Mouse (Mus musculus) kidney, adult 9 months (tissue): Measurements from ENCODE around the gene Srcin1.
A peak's percentile ranks its signal among the peaks of the same experiment; 100 is the strongest.

ENCODE experiments used
- DNase-seq: peaks from one replicate; pipeline ENCODE4 v3.0.0; 2022

Srcin1 gene

DNA sequence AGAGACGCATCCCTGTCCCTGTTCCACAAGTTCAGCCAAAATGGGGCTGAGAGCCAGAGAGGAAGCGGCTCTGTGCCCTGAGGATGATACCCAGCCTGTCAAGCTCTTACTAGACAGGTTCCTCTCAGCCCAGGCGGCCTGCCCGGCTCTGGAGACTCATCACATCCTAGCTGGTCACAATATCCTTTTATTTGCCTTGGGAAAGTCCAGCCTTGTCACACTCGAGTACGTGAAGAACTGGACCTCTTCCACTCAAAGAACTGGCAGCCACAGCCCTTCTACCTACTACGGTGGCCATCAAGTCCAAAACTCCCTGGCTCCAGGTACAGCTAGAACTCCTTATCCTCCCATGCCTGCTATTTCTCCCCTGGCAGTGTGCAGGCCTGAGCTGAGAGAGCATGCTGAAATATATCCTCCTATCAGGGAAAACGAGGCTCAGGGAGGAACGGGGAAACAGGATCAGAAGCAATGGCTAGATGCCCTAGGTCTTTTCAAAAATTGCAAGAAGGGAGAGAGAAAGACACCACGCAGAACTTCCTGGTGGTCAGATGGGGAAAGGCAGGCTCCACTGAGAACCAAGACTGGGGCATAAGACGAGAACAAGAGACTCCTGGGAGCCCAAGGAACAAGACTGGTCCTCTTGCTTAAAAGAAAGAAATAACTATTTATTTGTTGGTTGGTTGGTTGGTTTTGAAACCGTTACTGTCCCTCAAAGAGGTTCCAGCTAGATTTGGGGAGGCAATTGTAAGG, 27.9 kb downstream of the Srcin1 start:
- DNase-seq = no peak

DNA sequence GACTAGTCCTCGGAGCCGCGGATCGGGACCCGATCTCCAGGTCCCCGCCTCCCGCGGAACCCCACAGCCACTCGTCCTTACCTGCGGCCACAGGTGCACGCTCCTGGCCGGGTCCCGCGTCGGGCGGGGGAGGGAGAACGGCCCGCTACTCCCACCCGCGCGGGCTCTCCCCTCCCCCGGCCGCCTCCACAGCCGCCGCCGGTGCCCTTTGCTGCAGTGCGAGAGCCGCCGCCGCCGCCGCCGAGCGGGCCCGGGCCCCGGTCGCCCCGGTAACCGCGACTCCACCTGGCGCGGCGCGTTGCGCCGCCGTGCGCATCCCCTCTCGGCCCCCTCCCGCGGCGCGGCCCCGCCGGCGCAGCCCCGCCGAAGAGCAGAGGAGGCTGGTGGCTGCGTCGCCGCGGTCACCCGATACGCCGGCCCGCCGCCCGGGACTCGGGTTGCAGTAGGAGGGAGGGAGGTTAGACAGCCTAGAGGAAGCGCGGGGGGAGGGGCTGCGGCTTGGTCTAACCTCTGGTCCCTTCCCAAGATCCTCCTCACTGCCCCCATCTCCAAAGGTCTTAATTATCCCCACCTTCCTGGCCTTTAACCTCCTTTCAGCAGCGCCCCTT, 29.1 kb downstream of the Srcin1 start:
- peak; percentile 73 for DNase-seq

DNA sequence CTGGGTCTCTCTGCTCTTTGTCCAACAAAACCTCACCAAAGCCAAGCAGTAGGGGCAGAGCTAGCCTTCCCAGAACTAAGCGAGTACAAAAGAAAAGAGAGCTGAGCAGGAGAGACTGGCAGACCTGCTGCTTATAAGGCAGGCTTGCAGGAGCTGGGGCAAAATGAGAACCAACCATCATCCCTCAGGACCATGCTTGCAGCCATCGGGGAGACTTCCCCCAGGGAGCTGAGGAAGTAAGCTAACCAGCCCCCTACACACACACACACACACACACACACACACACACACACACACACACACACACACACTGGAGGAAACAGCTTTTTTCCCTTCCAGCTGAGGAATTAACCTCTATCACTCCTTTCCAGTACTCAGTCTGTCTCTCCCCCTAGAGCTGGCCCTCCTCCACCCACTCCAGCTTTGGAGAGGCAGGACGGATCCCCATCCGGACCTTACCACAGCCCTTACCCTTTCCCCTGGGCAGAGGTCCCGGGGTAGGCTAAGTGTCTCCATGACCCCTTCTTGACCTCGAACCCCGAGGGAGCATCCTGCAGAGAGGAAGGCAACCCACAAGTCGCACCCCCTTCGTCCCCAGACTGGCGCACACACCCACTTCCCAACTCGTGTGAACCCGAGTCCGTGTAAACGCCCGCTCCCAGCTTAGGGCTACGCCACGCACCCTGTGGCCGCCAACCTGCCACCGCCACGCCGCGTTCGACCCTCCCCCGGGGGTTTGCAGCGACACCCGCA, 30.0 kb downstream of the Srcin1 start:
- DNase-seq = no peak

- no peak for DNase-seq
These were observed 32.1 kb downstream of the Srcin1 start for GRCm38 (mm10) chr11:97543883-97544282.

DNA sequence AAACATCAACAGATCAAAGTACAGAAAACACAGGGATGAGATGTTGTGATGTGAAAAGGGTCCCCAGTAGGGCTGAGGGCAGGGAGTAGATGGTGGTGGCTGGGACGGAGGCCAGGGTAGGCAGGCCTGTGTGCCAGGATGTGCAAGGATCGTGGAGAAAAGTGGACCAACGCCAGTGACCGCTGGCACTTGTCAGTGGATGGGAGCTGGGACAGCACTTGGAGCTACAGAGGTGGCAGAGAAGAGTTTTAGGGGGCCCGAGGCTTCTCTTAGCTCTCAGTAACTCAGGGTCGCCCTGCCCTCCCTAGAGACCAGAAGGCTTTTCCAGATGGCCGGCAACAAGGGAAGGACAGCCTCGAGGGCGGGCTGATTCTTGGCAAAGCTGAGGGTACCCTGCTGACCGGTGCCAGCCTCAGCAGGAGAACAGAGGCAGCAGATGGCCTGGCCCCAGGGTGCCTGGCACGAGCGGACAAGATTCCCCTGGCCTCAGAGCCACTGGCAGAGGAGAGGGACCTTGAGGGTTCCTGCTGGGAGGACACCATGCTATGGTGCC, 32.7 kb downstream of the Srcin1 start:
- DNase-seq = peak; percentile 92

DNA sequence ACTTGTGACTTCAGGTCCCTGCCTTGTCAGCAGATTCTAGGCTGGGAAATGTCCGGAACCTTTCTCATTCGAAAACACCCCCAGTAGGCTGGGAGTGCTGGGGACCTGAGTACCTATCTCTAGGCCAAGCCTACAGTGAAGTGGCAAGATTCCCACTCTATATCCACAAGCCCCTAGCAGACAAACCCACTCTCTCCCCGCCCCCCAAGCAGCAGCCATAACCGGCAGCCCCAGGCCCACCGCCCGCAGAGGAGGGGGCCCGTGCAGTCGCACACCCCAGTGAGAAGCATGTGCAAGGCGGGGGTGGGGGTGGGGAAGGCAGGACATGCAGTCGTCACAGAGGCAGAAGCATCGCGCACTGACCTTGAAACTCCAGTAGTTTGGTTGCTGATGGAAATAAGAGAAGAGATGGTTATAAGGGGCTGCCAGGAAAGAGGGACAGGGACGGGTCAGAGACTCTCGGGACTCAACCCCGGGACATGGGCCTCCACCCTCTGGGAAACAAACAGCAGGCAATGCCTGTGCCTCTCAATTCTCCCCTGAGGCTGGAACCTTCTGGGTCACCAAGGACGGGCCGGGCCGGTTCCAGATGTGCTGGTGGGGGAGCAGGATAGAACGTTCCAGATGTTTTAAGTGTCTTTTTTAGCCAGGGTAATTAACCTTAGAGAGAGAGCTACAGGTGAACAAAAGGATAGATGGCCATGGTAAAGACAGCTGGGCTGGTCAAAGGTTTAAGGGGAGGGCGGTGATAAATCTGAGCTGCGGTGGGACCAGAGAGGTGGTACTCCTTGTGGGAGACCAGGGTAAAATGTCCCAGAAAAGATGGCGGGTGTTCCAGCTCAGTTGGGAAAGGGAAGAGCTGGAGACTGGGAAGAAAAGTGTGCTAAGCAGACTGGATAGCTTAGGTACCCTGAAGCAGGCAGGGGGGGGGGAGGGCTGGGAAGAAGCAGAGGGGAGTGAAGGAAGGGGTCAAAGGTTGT, 33.5 kb downstream of the Srcin1 start:
- DNase-seq = peak; percentile 35

DNA sequence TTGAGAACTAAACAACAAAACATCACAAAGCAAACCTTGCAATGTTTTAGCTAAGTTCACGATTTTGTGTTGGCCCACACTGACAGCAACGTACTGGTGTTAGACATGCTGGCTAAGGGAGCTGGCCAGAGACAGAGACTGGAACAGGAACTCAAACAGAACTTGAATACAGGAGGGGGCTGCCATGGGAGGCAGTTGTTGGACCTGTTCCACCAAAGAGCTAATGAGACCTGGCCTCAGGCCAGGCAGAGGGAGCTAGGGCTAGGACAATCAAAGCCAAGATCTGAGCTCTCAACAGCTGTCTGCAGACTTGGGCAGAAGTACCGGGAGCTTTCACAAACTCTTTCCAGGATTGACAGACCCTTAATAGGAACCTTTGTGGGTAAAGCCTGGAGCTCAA, 35.4 kb downstream of the Srcin1 start:
- peak; percentile 54 for DNase-seq

DNA sequence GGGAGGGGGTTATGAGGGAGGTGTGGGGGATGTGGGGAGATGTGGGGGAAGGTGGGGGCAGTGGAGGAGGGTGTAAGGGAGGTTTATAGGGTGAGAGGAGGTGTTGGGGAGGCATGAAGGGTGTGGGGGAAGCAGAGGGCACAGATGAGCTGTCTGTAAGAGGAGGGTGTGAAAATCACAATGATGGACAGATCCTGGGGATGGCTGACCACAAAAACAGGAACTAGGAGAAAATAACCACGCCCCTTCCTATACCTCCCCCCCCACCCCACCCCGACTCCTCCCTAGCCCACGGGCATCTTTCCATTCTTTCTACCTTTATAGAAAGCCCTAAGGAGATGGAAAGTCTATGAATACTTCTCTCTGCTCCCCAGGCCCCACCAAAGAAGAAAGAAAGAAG, 35.9 kb downstream of the Srcin1 start:
- no peak for DNase-seq

GRCm38 (mm10) chr11:97539622-97540021, 36.4 kb downstream of the Srcin1 start:
- no peak for DNase-seq

GRCm38 (mm10) chr11:97537580-97538089, 38.4 kb downstream of the Srcin1 start:
- no peak for DNase-seq

DNA sequence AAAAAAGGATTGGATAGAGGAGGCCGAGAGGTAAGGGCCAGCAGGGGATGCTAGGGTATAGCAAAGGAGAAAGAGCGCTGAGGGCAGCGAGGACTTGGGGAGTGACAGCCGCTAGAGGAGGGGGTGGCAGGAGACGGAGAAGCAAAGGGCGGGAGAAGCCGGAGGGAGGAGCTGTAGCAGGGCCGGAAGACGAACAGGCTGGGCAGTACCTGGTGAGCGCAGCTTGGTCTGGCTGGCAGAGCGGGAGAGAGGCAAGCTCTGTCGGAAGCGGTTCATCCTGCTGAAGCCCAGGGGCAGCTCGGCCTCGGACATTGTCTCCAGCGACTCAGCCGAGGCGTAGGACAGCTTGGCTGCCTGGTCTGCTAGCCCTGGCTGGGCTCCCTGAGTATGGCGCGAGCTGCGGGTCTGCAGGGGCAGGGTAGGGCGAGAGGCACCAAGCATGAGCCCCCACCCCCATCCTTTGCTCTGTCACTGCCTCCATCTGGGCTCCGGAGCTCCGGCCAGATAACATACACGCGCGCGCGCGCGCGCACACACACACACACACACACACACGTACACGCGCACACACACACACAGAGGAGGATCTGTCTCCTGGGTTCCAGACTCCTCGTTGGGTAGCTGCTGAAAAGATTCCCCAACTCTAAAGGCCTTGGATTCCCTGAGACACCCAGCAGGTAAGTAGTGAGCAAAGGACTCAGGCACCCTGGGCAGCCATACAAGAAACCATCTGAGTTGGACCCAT, 39.0 kb downstream of the Srcin1 start:
- DNase-seq = no peak

DNA sequence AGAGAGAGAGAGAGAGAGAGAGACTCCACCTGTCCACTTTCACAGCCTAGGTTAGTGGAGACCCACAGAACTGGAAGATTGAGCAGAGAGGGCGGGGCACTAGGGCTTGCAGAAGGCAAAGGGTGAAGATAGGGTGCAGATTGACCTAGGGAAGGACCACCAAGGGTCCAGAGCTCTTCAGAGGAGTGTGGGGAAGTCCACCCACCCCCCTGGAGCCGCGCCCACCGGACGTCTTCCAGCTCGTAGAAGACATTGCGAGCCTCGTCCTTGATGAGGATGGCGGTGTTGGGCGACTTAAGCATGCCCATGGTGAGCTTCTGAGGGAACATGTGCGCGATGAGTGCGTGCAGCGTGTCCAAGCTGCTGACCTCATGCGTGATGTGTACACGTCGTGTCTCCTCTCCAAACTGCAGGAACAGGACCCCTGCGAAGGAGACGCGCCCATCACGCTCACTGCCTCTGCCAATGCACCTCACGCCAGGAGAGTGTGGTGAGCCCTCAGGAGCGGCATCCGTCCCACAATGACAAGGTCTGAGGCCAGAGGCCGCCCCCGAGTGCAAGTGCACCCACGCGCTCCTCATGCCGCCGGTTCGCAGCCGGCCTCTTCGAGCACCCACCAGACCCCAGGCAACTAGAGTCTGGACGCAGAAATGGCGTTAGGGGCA, 39.8 kb downstream of the Srcin1 start:
- DNase-seq = no peak

DNA sequence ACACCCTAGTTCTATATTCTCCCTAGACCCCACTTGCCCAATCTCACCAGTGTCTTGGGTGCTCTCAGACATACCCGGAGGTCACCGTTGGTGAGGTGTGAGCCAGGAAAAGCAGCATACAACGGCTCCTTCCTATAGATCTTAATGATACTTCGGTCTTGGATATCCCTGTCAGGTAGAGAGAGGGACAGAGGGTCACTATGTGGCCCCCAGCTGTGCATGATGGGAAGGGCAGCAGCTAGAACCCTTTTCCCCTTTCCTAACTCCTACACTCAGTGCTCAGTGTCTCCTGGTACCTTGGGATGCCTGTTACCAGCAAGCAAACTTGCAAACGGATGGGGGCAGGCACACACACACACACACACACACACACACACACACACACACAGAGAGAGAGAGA, 40.3 kb downstream of the Srcin1 start:
- no peak for DNase-seq

DNA sequence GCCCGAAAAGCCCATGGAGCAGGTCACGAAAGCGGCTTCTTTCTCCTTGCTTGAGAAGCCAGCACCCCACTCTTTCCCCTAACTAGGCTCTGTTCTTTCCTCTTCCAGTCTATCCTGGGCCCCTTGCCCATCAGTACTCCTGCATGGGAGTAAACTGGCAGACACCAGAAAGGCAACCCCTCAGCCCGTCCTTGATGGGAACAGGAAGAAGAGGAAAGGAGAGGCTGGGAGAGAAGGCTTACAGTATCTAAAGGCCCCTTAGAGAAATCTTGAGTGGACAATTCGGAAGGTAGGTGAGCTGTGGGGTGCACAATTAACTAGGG, 40.7 kb downstream of the Srcin1 start:
- no peak for DNase-seq

GRCm38 (mm10) chr11:97534442-97535307, 41.3 kb downstream of the Srcin1 start:
- DNase-seq = no peak

DNA sequence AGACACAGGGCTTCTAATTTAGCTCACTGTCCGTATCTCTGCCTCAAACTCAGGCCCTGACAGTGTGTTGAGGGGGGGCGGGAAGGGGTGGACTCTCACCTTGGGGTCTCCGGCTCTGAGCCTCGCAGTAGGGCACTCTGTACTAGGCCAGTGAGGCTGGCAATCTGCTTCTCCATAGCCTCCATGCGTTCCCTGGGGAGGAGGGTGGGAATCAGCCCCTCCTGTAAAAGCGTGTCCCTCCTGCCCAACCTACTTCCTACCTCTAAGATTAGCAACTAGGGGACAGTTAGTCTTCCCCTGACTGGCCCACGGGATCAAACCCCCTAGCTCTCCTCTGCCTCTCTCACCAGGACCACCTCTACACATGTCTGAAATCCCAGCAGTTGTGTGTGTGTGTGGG, 42.3 kb downstream of the Srcin1 start:
- DNase-seq = no peak

GRCm38 (mm10) chr11:97532950-97533582, 42.9 kb downstream of the Srcin1 start:
- no peak for DNase-seq

DNA sequence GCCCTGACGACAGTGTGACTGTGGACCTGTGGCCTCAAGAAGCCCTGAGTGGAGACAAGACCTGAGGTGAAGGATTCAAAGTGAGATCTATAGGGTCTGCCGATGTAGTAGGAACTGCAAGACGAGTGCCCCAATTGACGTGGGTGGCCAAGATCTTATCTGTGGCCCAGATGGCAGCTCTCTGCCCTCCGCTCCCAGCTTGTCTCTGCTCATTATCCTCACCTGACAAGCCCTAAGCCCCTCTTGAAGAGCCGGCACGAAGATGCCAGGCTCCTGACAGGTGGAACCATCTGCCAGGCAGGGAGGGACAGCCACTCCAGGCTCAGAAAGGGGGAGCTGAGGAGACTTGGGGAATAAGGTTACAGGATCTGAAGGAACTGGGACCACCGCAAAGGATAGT, 43.6 kb downstream of the Srcin1 start:
- DNase-seq = no peak
